Mouse (Mus musculus) CH12.LX (cell line): ENCODE data around the gene Pbx1. TPM values are rescaled to one million over a fixed set of nuclear protein-coding genes. Genes with fewer than 3 reads are reported as not detected.

ENCODE experiments used
- DNase-seq: peaks from one replicate; pipeline ENCODE4 v3.0.0-alpha.2; 2013; ENCODE audit errors: extremely low read depth
- H3K27ac ChIP-seq: 2 replicates; pipeline ENCODE4 v1.5.1; 2012; ENCODE audit warnings: low read depth, mild to moderate bottlenecking, control low read depth, moderate library complexity; ENCODE audit not compliant: insufficient read depth
- H3K27me3 ChIP-seq: replicated peaks from 2 replicates; pipeline ENCODE3; 2012; ENCODE audit warnings: inconsistent platforms
- H3K36me3 ChIP-seq, 2 experiments: replicated peaks in 1 of 2; 2 replicates each; pipeline versions ENCODE3 to v1.6.1; 2012; ENCODE audit warnings: inconsistent platforms in 1 of 2, low read length in 1 of 2, mild to moderate bottlenecking in 1 of 2, mixed read lengths in 1 of 2, moderate library complexity in 1 of 2; ENCODE audit not compliant: control insufficient read depth in 1 of 2, insufficient read depth in 1 of 2
- H3K4me1 ChIP-seq, 2 experiments: 2 replicates each; pipeline ENCODE4 v1.6.1; 2012; ENCODE audit warnings: inconsistent platforms in 1 of 2, moderate library complexity in 1 of 2; ENCODE audit not compliant: insufficient read depth in 2 of 2, control insufficient read depth in 1 of 2
- H3K4me2 ChIP-seq: 2 replicates; pipeline ENCODE4 v1.6.1; 2012; ENCODE audit warnings: low read depth, mild to moderate bottlenecking, control low read depth; ENCODE audit not compliant: poor library complexity, insufficient read depth, severe bottlenecking
- H3K4me3 ChIP-seq, 3 experiments: fragments of 150-350 bp in 1 of 3; sonication (generic) in 1 of 3; replicated peaks in 1 of 3; 2 replicates each; pipeline versions ENCODE3 to v1.5.1; 2011 to 2012; ENCODE audit warnings: low read depth in 2 of 3, low read length in 2 of 3, mild to moderate bottlenecking in 2 of 3, moderate library complexity in 2 of 3, control low read depth in 1 of 3, improper control_type of control experiment in 1 of 3, inconsistent platforms in 1 of 3, mixed read lengths in 1 of 3; ENCODE audit not compliant: poor library complexity in 1 of 3
- H3K79me2 ChIP-seq: replicated peaks from 2 replicates; pipeline ENCODE4 v1.6.1; 2012; ENCODE audit warnings: mild to moderate bottlenecking, moderate library complexity; ENCODE audit not compliant: control insufficient read depth, poor library complexity, insufficient read depth, severe bottlenecking; ENCODE audit errors: extremely low read depth
- H3K9ac ChIP-seq: 2 replicates; pipeline ENCODE4 v1.6.1; 2012; ENCODE audit warnings: low read depth, mild to moderate bottlenecking, control low read depth, moderate library complexity; ENCODE audit not compliant: insufficient read depth
- H3K9me3 ChIP-seq: replicated peaks from 2 replicates; pipeline ENCODE3; 2012; ENCODE audit warnings: low read length, inconsistent platforms, mixed read lengths
- BHLHE40 ChIP-seq: IDR thresholded peaks from 2 replicates; pipeline ENCODE4 v1.6.1; 2011; ENCODE audit warnings: mild to moderate bottlenecking, low read depth, low read length, improper control_type of control experiment
- CHD1 ChIP-seq: IDR thresholded peaks from 2 replicates; pipeline ENCODE4 v1.6.1; 2012; ENCODE audit warnings: low read depth, low read length, improper control_type of control experiment, inconsistent platforms
- CHD2 ChIP-seq: IDR thresholded peaks from 2 replicates; pipeline ENCODE4 v1.6.1; 2011; ENCODE audit warnings: low read length, improper control_type of control experiment
- EP300 ChIP-seq: IDR thresholded peaks from 2 replicates; pipeline ENCODE4 v1.6.1; 2011; ENCODE audit warnings: low read length, improper control_type of control experiment
- ETS1 ChIP-seq: conservative IDR thresholded peaks from 2 replicates; pipeline ENCODE4 v1.6.1; 2012; ENCODE audit warnings: low read depth, mild to moderate bottlenecking, inconsistent platforms, low read length, improper control_type of control experiment, moderate library complexity
- GABPA ChIP-seq: IDR thresholded peaks from 2 replicates; pipeline ENCODE4 v1.6.1; 2012; ENCODE audit warnings: low read depth, low read length, improper control_type of control experiment, inconsistent platforms; ENCODE audit not compliant: insufficient replicate concordance
- HCFC1 ChIP-seq: IDR thresholded peaks from 2 replicates; pipeline ENCODE4 v1.6.1; 2012; ENCODE audit warnings: low read depth, mild to moderate bottlenecking, inconsistent platforms, low read length, improper control_type of control experiment
- IRF4 ChIP-seq: IDR thresholded peaks from 2 replicates; pipeline ENCODE4 v1.6.1; 2014; ENCODE audit warnings: low read depth, mild to moderate bottlenecking, inconsistent platforms, low read length, improper control_type of control experiment
- JUND ChIP-seq: conservative IDR thresholded peaks from 2 replicates; pipeline ENCODE4 v1.6.1; 2011; ENCODE audit warnings: low read depth, low read length, improper control_type of control experiment
- MAFK ChIP-seq: IDR thresholded peaks from 2 replicates; pipeline ENCODE4 v1.6.1; 2011; ENCODE audit warnings: low read length, improper control_type of control experiment; ENCODE audit not compliant: insufficient replicate concordance
- MAX ChIP-seq: IDR thresholded peaks from 2 replicates; pipeline ENCODE4 v1.6.1; 2011; ENCODE audit warnings: low read length, improper control_type of control experiment
- MAZ ChIP-seq: IDR thresholded peaks from 2 replicates; pipeline ENCODE4 v1.6.1; 2012; ENCODE audit warnings: low read depth, mild to moderate bottlenecking, inconsistent platforms, low read length, improper control_type of control experiment, moderate library complexity
- MYC ChIP-seq: IDR thresholded peaks from 2 replicates; pipeline ENCODE4 v1.6.1; 2011; ENCODE audit warnings: low read depth, mild to moderate bottlenecking, improper control_type of control experiment, low read length
- NELFE ChIP-seq: IDR thresholded peaks from 2 replicates; pipeline ENCODE4 v1.6.1; 2011; ENCODE audit warnings: low read depth, low read length, improper control_type of control experiment
- POLR2A ChIP-seq: IDR thresholded peaks from 2 replicates; pipeline ENCODE4 v1.6.1; 2011; ENCODE audit warnings: low read depth, mild to moderate bottlenecking, improper control_type of control experiment, low read length
- POLR2AphosphoS2 ChIP-seq: IDR thresholded peaks from 2 replicates; pipeline ENCODE4 v1.6.1; 2011; ENCODE audit warnings: low read depth, low read length, improper control_type of control experiment
- RAD21 ChIP-seq: IDR thresholded peaks from 2 replicates; pipeline ENCODE4 v1.6.1; 2011; ENCODE audit warnings: low read depth, mild to moderate bottlenecking, low read length, improper control_type of control experiment, moderate library complexity
- RCOR1 ChIP-seq: conservative IDR thresholded peaks from 2 replicates; pipeline ENCODE4 v1.6.1; 2012; ENCODE audit warnings: low read depth, mild to moderate bottlenecking, inconsistent platforms, low read length, improper control_type of control experiment
- SIN3A ChIP-seq: IDR thresholded peaks from 2 replicates; pipeline ENCODE4 v1.6.1; 2012; ENCODE audit warnings: low read length, improper control_type of control experiment, inconsistent platforms
- SMC3 ChIP-seq: IDR thresholded peaks from 2 replicates; pipeline ENCODE4 v1.6.1; 2011; ENCODE audit warnings: low read depth, low read length, improper control_type of control experiment
- TCF12 ChIP-seq: IDR thresholded peaks from 2 replicates; pipeline ENCODE4 v1.6.1; 2014; ENCODE audit warnings: low read depth, mild to moderate bottlenecking, inconsistent platforms, low read length, improper control_type of control experiment
- UBTF ChIP-seq: IDR thresholded peaks from 2 replicates; pipeline ENCODE4 v1.6.1; 2012; ENCODE audit warnings: low read depth, mild to moderate bottlenecking, inconsistent platforms, low read length, improper control_type of control experiment, moderate library complexity
- ZC3H11A ChIP-seq: IDR thresholded peaks from 2 replicates; pipeline ENCODE4 v1.6.1; 2012; ENCODE audit warnings: low read depth, mild to moderate bottlenecking, inconsistent platforms, low read length, improper control_type of control experiment
- ZMIZ1 ChIP-seq: IDR thresholded peaks from 2 replicates; pipeline ENCODE4 v1.6.1; 2012; ENCODE audit warnings: low read depth, mild to moderate bottlenecking, inconsistent platforms, low read length, improper control_type of control experiment
- dilution Hi-C: fragments of 300-500 bp; cut with MboI; formaldehyde crosslinking; loops from 2 replicates; pipeline ENCODE4 v1.14.3; 2020; ENCODE audit warnings: low sequenced_read_pairs; ENCODE audit not compliant: extremely low pct_unique_long_range_greater_than_20kb, extremely low pct_ligation_motif_present
- in situ Hi-C: fragments of 300-500 bp; cut with MboI; formaldehyde crosslinking; loops from 3 replicates; pipeline ENCODE4 v1.14.3; 2019; ENCODE audit warnings: low sequenced_read_pairs, low pct_ligation_motif_present, low pct_unique_long_range_greater_than_20kb, mixed read lengths
- polyA plus RNA-seq: library from polyadenylated mRNA; unstranded; fragments of >175 nt; gene quantifications from 2 replicates; pipeline ENCODE4 v1.2.1, GENCODE M21; 2012; ENCODE audit warnings: low read depth; ENCODE audit not compliant: insufficient read length
- total RNA-seq, 2 experiments: library from RNA; depleted of rRNA; stranded (reverse); fragments of 300-350 nt in 1 of 2; fragments of >200 nt in 1 of 2; gene quantifications; 2 replicates each; pipeline ENCODE4 v1.2.3; 2012 to 2014

The Pbx1 gene
- total and polyA plus RNA-seq, 3 experiments, result not detected

GRCm38 (mm10) chr1:168240386-168240785 is 191.7 kb downstream of the Pbx1 start:
- dilution Hi-C loops, result no loop called here

GRCm38 (mm10) chr1:168236101-168236500 is 196.0 kb downstream of the Pbx1 start:
- DNase-seq, result no peak
- no peaks in the 10 kb centered on the region for H3K36me3 ChIP-seq

More at GRCm38 (mm10) chr1:168240386-168240785, 191.7 kb downstream of the Pbx1 start:
- in situ Hi-C loops, result no loop called here
- Histone ChIP-seq H3K36me3 (no peaks in the 10 kb centered on the region), H3K79me2 (no peaks in the 10 kb centered on the region), H3K27ac (no peak overlapping the region), H3K4me2 (no peak overlapping the region), H3K27me3 (no peaks in the 10 kb centered on the region), H3K4me3 (no peak overlapping the region), H3K9ac (no peak overlapping the region), H3K9me3 (peaks cover 80% of the 10 kb centered on the region), H3K4me1 (no peaks in the 10 kb centered on the region)
- no peak for TF ChIP-seq HCFC1
- no peak for TF ChIP-seq RAD21
- TF ChIP-seq CHD2, result no peak
- no peak for TF ChIP-seq MAFK
- no peak for TF ChIP-seq ZC3H11A
- no peak for TF ChIP-seq POLR2AphosphoS2
- no peak for TF ChIP-seq SMC3
- no peak for TF ChIP-seq POLR2A
- TF ChIP-seq UBTF, result no peak
- TF ChIP-seq ETS1, result no peak
- no peak for TF ChIP-seq JUND
- TF ChIP-seq IRF4, result no peak
- no peak for TF ChIP-seq ZMIZ1
- TF ChIP-seq MAX, result no peak
- no peak for TF ChIP-seq CHD1
- no peak for TF ChIP-seq MAZ
- TF ChIP-seq TCF12, result no peak
- TF ChIP-seq RCOR1, result no peak
- TF ChIP-seq NELFE, result no peak
- DNase-seq, result no peak

More at GRCm38 (mm10) chr1:168236101-168236500, 196.0 kb downstream of the Pbx1 start:
- Histone ChIP-seq H3K27me3 (no peaks in the 10 kb centered on the region), H3K9me3 (peaks cover 82% of the 10 kb centered on the region), H3K9ac (no peak overlapping the region), H3K27ac (no peak overlapping the region), H3K79me2 (no peaks in the 10 kb centered on the region), H3K4me2 (no peak overlapping the region), H3K4me1 (no peaks in the 10 kb centered on the region), H3K4me3 (no peak overlapping the region)
- no peak for TF ChIP-seq EP300
- no peak for TF ChIP-seq SIN3A
- TF ChIP-seq IRF4, result no peak
- no peak for TF ChIP-seq MYC
- no peak for TF ChIP-seq BHLHE40
- no peak for TF ChIP-seq GABPA
- dilution Hi-C loops (no loop called here), in situ Hi-C loops (no loop called here)
